Mouse (Mus musculus): ENCODE data around the gene Asphd1.

The Asphd1 gene

GRCm38 (mm10) chr7:126949403-126949792, at the start of gene Asphd1:
TSS of gene Asphd1 (minus strand) at chr7:126949582.
- DNase-seq (ENCODE audit: low spot score in 2 of 2) = no peak

- no peak for DNase-seq (ENCODE audit: low spot score in 2 of 2)
Observed at GRCm38 (mm10) chr7:126996449-126996848, 47.1 kb upstream of the Asphd1 start.

- no peak for DNase-seq (ENCODE audit: low spot score in 2 of 2)
Observed at GRCm38 (mm10) chr7:126988816-126989215, 39.4 kb upstream of the Asphd1 start.

GRCm38 (mm10) chr7:126986319-126986718, 36.9 kb upstream of the Asphd1 start:
- peak; percentile 25 to 27 for DNase-seq (ENCODE audit: low spot score in 2 of 2)

GRCm38 (mm10) chr7:126984667-126985444, 35.5 kb upstream of the Asphd1 start:
- no peak for DNase-seq (ENCODE audit: low spot score in 2 of 2)

GRCm38 (mm10) chr7:126983113-126983512, 33.7 kb upstream of the Asphd1 start:
- no peak for DNase-seq (ENCODE audit: low spot score in 2 of 2)

GRCm38 (mm10) chr7:126982054-126982453, 32.7 kb upstream of the Asphd1 start:
- DNase-seq (ENCODE audit: low spot score in 2 of 2) = no peak

- DNase-seq (ENCODE audit: low spot score in 2 of 2) = no peak
Observed at GRCm38 (mm10) chr7:126981601-126982000, 32.2 kb upstream of the Asphd1 start.

- DNase-seq (ENCODE audit: low spot score in 2 of 2) = no peak
Observed at GRCm38 (mm10) chr7:126978841-126979240, 29.5 kb upstream of the Asphd1 start.

- DNase-seq (ENCODE audit: low spot score in 2 of 2) = no peak
Observed at GRCm38 (mm10) chr7:126976878-126977459, 27.6 kb upstream of the Asphd1 start.

- DNase-seq (ENCODE audit: low spot score in 2 of 2) = peak; percentile 92 to 94
Observed at GRCm38 (mm10) chr7:126975950-126976866, 26.8 kb upstream of the Asphd1 start, which contains the start of gene Cdiptos. TSS of gene Cdiptos (minus strand) at chr7:126976098.

- DNase-seq (ENCODE audit: low spot score in 2 of 2) = no peak
Observed at GRCm38 (mm10) chr7:126975893-126975949, 26.3 kb upstream of the Asphd1 start, which contains the start of gene Cdipt. TSS of gene Cdipt (plus strand) at chr7:126975914.

- DNase-seq (ENCODE audit: low spot score in 2 of 2) = peak in 1 of 2 experiments; percentile 15
Observed at GRCm38 (mm10) chr7:126975493-126975892, 26.1 kb upstream of the Asphd1 start.

- DNase-seq (ENCODE audit: low spot score in 2 of 2) = no peak
Observed at GRCm38 (mm10) chr7:126967361-126967760, 18.0 kb upstream of the Asphd1 start.

GRCm38 (mm10) chr7:126965568-126965967, 16.2 kb upstream of the Asphd1 start:
- no peak for DNase-seq (ENCODE audit: low spot score in 2 of 2)

GRCm38 (mm10) chr7:126963548-126964286, 14.3 kb upstream of the Asphd1 start:
- DNase-seq (ENCODE audit: low spot score in 2 of 2) = peak; percentile 13 to 25

- no peak for DNase-seq (ENCODE audit: low spot score in 2 of 2)
Observed at GRCm38 (mm10) chr7:126961965-126962364, 12.6 kb upstream of the Asphd1 start.

GRCm38 (mm10) chr7:126961095-126961494, 11.7 kb upstream of the Asphd1 start:
- no peak for DNase-seq (ENCODE audit: low spot score in 2 of 2)

- DNase-seq (ENCODE audit: low spot score in 2 of 2) = no peak
Observed at GRCm38 (mm10) chr7:126959780-126960179, 10.4 kb upstream of the Asphd1 start.

- DNase-seq (ENCODE audit: low spot score in 2 of 2) = no peak
Observed at GRCm38 (mm10) chr7:126955125-126955524, 5.7 kb upstream of the Asphd1 start.

GRCm38 (mm10) chr7:126952646-126953045, 3.3 kb upstream of the Asphd1 start:
- no peak for DNase-seq (ENCODE audit: low spot score in 2 of 2)

- no peak for DNase-seq (ENCODE audit: low spot score in 2 of 2)
Observed at GRCm38 (mm10) chr7:126951741-126952140, 2.4 kb upstream of the Asphd1 start.
